Comparison of ENCODE assay signal across 15 mouse cellular contexts in genomic region chr17:81505162-81505685, GRCm38 (mm10).
"Had no signal": no experiment of that assay in that cellular context is flagged by ENCODE, and none has a peak within 500 bp of the region (broad histone marks: within the 10 kb centered on the region; RNA-seq: fewer than 3 reads in every experiment).

No protein-coding gene starts in this region.

- H3K4me3 ChIP-seq: left cerebral cortex, adult 2 months; limb, embryonic 12.5 days; liver, embryonic 13.5 days; midbrain, embryonic 12.5 days; neural tube, embryonic 13.5 days had no signal

- H3K9me3 ChIP-seq: limb, embryonic 12.5 days; liver, embryonic 13.5 days; midbrain, embryonic 12.5 days; neural tube, embryonic 13.5 days had no signal

- H3K4me2 ChIP-seq: limb, embryonic 12.5 days; liver, embryonic 13.5 days; midbrain, embryonic 12.5 days; neural tube, embryonic 13.5 days had no signal

- H3K27ac ChIP-seq: left cerebral cortex, adult 2 months; limb, embryonic 12.5 days; liver, embryonic 13.5 days; midbrain, embryonic 12.5 days; neural tube, embryonic 13.5 days had no signal

- H3K27me3 ChIP-seq: limb, embryonic 12.5 days; liver, embryonic 13.5 days; neural tube, embryonic 13.5 days had no signal

- DNase-seq: kidney, adult 18-20 months; kidney, postnatal 14 days; liver; liver, embryonic 13.5 days; lung, adult 18-20 months; retina, postnatal 1 day; right cerebral cortex, postnatal 4 days; spleen, adult 18-20 months; thymus, adult 18-20 months; thymus, postnatal 14 days had no signal

- ATAC-seq: midbrain, embryonic 16.5 days had no signal

- H3K9ac ChIP-seq: limb, embryonic 12.5 days; liver, embryonic 13.5 days; midbrain, embryonic 12.5 days; neural tube, embryonic 13.5 days had no signal

- H3K36me3 ChIP-seq: limb, embryonic 12.5 days; liver, embryonic 13.5 days; midbrain, embryonic 12.5 days; neural tube, embryonic 13.5 days had no signal

- H3K4me1 ChIP-seq: limb, embryonic 12.5 days; liver, embryonic 13.5 days had no signal
